Mouse (Mus musculus) midbrain, embryonic 10.5 days (tissue): ENCODE results near the gene Mif4gd. TPM values are rescaled to one million over a fixed set of nuclear protein-coding genes. Genes with fewer than 3 reads are reported as not detected.

Experiments used
- DNase-seq: peaks from one replicate; pipeline ENCODE4 v3.0.0-alpha.2; 2017; ENCODE audit warnings: low spot score
- H3K27ac ChIP-seq: fragments of 300-500 bp; sonication (generic); replicated peaks from 2 replicates; pipeline ENCODE4 v1.5.1; 2016; ENCODE audit warnings: mild to moderate bottlenecking
- H3K27me3 ChIP-seq: fragments of 300-500 bp; sonication (generic); 2 replicates; pipeline ENCODE4 v1.6.1; 2016; ENCODE audit warnings: low read depth, mild to moderate bottlenecking; ENCODE audit not compliant: poor library complexity, severe bottlenecking
- H3K36me3 ChIP-seq: fragments of 300-500 bp; sonication (generic); 2 replicates; pipeline ENCODE4 v1.6.1; 2016; ENCODE audit warnings: mild to moderate bottlenecking, moderate library complexity
- H3K4me1 ChIP-seq: fragments of 300-500 bp; sonication (generic); 2 replicates; pipeline ENCODE4 v1.6.1; 2016
- H3K4me3 ChIP-seq: fragments of 300-500 bp; sonication (generic); 2 replicates; pipeline ENCODE4 v1.5.1; 2016; ENCODE audit warnings: mild to moderate bottlenecking, moderate library complexity
- H3K9me3 ChIP-seq: fragments of 300-500 bp; sonication (generic); replicated peaks from 2 replicates; pipeline ENCODE4 v1.6.1; 2016; ENCODE audit warnings: mild to moderate bottlenecking
- WGBS: fragments of 180-500 bp; shearing (Covaris S2); methylation state at CpG from one replicate; pipeline ENCODE4 v1.1.7; 2016; 5-methylcytosine and 5-hydroxymethylcytosine counted together
- polyA plus RNA-seq: library from polyadenylated mRNA; unstranded; fragments of >200 nt; fragmentation: Nextera tagmentation; extraction: Ambion mirVana; gene quantifications from 2 replicates; pipeline ENCODE4 v1.2.1, GENCODE M21; 2016

Mif4gd gene
- polyA plus RNA-seq, 1 experiment from 2014 or later: 20.6 TPM

GRCm38 (mm10) chr11:115630532-115631504 is 18.0 kb upstream of the Mif4gd start:
- Histone ChIP-seq H3K36me3 (no peaks in the 10 kb centered on the region), H3K27ac (no peak overlapping the region), H3K9me3 (no peaks in the 10 kb centered on the region), H3K27me3 (no peaks in the 10 kb centered on the region), H3K4me3 (no peak overlapping the region), H3K4me1 (peaks cover 26% of the 10 kb centered on the region)
- 51% methylated on average over 16 of the region's 16 CpGs for WGBS
- no peak for DNase-seq

- 92% methylated on average over 13 of the region's 13 CpGs for WGBS
Measured at GRCm38 (mm10) chr11:115629734-115630531, 17.2 kb upstream of the Mif4gd start.

DNA sequence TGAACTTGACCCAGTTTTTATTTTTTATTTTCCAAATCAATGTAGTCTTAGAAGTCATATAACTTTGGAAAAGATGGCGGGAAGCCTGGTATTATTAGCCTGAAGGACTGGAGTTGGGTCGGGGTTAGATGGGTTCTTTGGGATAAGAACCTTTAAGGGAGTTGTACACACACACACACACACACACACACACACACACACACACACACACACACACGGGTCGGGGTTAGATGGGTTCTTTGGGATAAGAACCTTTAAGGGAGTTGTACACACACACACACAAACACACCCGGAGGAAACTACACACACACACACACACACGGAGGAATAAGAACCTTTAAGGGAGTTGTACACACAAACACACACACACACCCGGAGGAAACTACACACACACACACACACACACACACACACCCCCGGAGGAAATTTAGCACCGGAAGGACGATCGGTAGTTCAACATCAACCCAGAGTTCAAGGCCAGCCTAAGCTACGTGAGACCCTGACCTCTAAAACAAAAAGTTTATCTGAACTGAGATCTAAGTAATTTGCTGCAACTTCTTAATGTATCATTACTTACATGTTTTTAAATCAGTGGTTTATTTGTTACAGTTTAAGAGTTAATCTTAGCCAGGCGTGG is 15.8 kb upstream of the Mif4gd start:
- Histone ChIP-seq H3K36me3 (peaks cover 5% of the 10 kb centered on the region; the same call in 1 of the 2 replicates), H3K27me3 (no peaks in the 10 kb centered on the region), H3K4me1 (peaks cover 26% of the 10 kb centered on the region), H3K4me3 (peak overlapping the region; percentile 80), H3K9me3 (no peaks in the 10 kb centered on the region), H3K27ac (peak overlapping the region; percentile 81)
- DNase-seq: no peak
- WGBS: 54% methylated on average over 13 of the region's 13 CpGs

More at GRCm38 (mm10) chr11:115629734-115630531, 17.2 kb upstream of the Mif4gd start:
- DNase-seq: no peak
- Histone ChIP-seq H3K4me1 (peaks cover 26% of the 10 kb centered on the region), H3K27me3 (no peaks in the 10 kb centered on the region), H3K9me3 (no peaks in the 10 kb centered on the region), H3K36me3 (0 out of 2 replicates have a peak, but pooled peaks cover 2% of the 10 kb centered on the region), H3K4me3 (no peak overlapping the region), H3K27ac (no peak overlapping the region)

- peak within 1 kb of the TSS; percentile 80 for H3K4me3 ChIP-seq
- H3K9me3 ChIP-seq: no peaks in the 10 kb centered on the region
- H3K36me3 ChIP-seq: peaks cover 12% of the 10 kb centered on the region
- no peaks in the 10 kb centered on the region for H3K27me3 ChIP-seq
- under 1% methylated on average over 47 of the region's 47 CpGs for WGBS
- peak within 1 kb of the TSS; percentile 82 for H3K27ac ChIP-seq
- DNase-seq: peak; percentile 97
- H3K4me1 ChIP-seq: peaks cover 26% of the 10 kb centered on the region
Measured at GRCm38 (mm10) chr11:115627705-115628464, 15.1 kb upstream of the Mif4gd start, which contains the start of gene Slc25a19. Gene Slc25a19, minus strand, starts transcription at chr11:115628295.

DNA sequence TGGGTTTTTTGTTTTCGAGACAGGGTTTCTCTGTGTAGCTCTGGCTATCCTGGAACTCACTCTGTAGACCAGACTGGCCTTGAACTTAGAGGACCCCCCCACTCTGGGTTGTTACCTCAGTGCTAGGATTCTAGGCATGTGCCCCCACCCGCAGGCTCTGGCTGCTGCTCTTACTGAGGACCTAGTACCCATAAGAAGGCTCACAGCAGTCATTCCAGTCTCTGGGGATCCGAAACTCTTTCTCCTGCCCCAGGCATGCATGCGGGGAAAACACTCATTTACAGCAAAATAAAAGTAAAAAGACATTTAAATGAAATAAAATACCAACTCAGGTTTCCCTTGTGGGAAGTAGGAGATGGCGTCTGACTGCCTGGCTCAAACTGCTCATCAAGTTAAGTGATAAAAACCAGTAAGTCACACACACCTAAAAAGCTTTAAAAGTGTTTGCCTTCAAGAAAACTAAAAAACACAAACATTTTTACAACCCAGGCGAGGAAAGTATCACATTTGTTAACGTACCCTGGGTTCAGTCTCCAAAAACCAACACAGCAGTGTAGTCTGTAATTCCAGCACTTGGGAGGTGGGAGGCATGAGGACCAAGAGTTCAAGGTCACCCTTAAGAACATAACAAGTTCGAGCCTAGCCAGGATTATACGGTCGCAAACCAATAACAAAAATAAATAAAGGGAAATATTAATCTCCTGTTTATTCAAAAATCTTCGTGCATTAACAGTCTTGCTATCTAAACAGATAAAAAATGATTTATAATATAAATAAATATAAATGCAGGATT is 14.3 kb upstream of the Mif4gd start:
- H3K27ac ChIP-seq: peak overlapping the region; percentile 82
- whole genome bisulfite sequencing: 56% methylated on average over 11 of the region's 11 CpGs
- no peak for DNase-seq

GRCm38 (mm10) chr11:115625877-115626276 is 13.1 kb upstream of the Mif4gd start:
- Histone ChIP-seq H3K4me3 (no peak overlapping the region), H3K4me1 (peaks cover 20% of the 10 kb centered on the region), H3K36me3 (peaks cover 32% of the 10 kb centered on the region), H3K27ac (no peak overlapping the region), H3K27me3 (no peaks in the 10 kb centered on the region), H3K9me3 (no peaks in the 10 kb centered on the region)
- DNase-seq: no peak
- 89% methylated on average over 9 of the region's 9 CpGs for WGBS

More for the DNA sequence above, 14.3 kb upstream of the Mif4gd start:
- Histone ChIP-seq H3K4me1 (peaks cover 26% of the 10 kb centered on the region), H3K4me3 (peak overlapping the region; percentile 80), H3K9me3 (no peaks in the 10 kb centered on the region), H3K27me3 (no peaks in the 10 kb centered on the region), H3K36me3 (peaks cover 20% of the 10 kb centered on the region)

- Histone ChIP-seq H3K36me3 (peaks cover 51% of the 10 kb centered on the region), H3K4me3 (no peak overlapping the region), H3K9me3 (no peaks in the 10 kb centered on the region), H3K27me3 (no peaks in the 10 kb centered on the region), H3K4me1 (peaks cover 18% of the 10 kb centered on the region), H3K27ac (no peak overlapping the region)
- 84% methylated on average over 9 of the region's 9 CpGs for WGBS
- no peak for DNase-seq
Measured at GRCm38 (mm10) chr11:115623487-115624070, 10.8 kb upstream of the Mif4gd start.

DNA sequence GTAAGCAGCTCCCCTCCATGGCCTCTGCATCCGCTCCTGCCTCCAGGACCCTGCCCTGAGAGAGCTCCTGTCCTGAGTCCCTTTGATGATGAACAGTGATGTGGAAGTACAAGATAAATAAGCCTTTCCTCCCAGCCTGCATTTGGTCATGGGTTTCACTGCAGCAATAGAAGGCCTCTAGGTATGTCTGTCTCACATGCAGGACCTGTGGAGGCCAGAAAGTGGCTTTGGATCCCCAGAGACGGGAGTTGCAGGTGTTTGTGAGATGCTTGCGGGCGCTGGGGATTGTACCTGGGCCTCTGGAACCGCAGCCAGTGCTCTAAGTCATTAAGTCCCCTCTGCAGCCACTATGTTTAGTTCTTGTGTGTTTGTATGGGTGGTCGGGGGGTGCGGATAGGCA is 7.2 kb upstream of the Mif4gd start:
- DNase-seq: no peak
- Histone ChIP-seq H3K27me3 (no peaks in the 10 kb centered on the region), H3K4me1 (peaks cover 6% of the 10 kb centered on the region; the same call in 1 of the 2 replicates), H3K9me3 (no peaks in the 10 kb centered on the region), H3K4me3 (no peak overlapping the region), H3K36me3 (peaks cover 70% of the 10 kb centered on the region), H3K27ac (no peak overlapping the region)
- WGBS: 93% methylated on average over 7 of the region's 7 CpGs

DNA sequence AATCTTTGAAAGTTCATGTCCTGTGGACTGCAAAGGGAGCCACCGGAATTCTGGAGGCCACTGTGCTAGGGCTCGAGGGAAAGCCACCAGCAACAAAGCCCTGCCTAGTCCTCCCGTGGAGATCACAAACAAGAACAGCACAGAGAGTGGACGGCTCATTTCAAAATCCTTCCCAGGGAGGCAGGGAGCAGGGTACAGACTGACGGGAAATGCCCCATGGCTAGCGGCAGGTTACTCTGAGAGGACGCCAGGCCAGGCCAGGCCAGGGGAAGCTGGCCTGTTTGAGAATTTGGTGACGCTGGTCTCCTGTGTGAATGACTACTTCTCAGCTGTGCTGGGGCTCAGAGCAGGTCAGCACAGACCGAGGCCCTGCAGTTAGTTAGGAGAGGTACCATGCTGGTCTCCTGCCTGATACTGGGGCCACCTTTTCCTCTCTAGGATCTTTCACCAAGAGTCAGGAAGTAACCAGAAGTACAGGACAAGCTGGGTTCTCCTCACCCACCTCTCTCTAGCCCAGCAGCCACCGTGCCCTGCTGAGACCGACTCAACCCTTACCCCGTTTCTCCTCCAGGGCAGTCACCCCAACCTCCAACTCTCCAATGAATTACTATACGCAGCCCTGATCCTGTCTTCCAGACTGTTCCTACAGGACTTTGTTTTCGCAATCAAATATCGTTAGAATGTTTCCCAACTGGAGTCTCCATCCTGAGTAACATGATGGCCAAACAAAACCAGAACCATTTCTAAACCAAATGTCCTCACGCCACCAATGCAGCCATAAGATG is 6.2 kb upstream of the Mif4gd start:
- no peak for DNase-seq
- H3K4me3 ChIP-seq: no peak overlapping the region
- H3K4me1 ChIP-seq: peaks cover 17% of the 10 kb centered on the region; the same call in 1 of the 2 replicates
- H3K9me3 ChIP-seq: no peaks in the 10 kb centered on the region
- 90% methylated on average over 16 of the region's 16 CpGs for WGBS
- peaks cover 9% of the 10 kb centered on the region for H3K27me3 ChIP-seq
- H3K36me3 ChIP-seq: peaks cover 79% of the 10 kb centered on the region
- H3K27ac ChIP-seq: no peak overlapping the region

GRCm38 (mm10) chr11:115618001-115618400 is 5.2 kb upstream of the Mif4gd start:
- Histone ChIP-seq H3K9me3 (no peaks in the 10 kb centered on the region), H3K4me1 (peaks cover 26% of the 10 kb centered on the region), H3K27me3 (peaks cover 16% of the 10 kb centered on the region), H3K4me3 (no peak overlapping the region), H3K27ac (no peak overlapping the region), H3K36me3 (peaks cover 70% of the 10 kb centered on the region)
- DNase-seq: no peak
- WGBS: 75% methylated on average over 2 of the region's 2 CpGs
